Mouse (Mus musculus) thymus, adult 2 months (tissue): Measurements from ENCODE around the gene Cpne5.

Experiments
- CTCF ChIP-seq: fragments of 200-500 bp; IDR thresholded peaks from 2 replicates; pipeline ENCODE4 v1.5.1; 2012; ENCODE audit warnings: mild to moderate bottlenecking, control low read depth, low read length, moderate library complexity, borderline replicate concordance; ENCODE audit not compliant: control insufficient read depth, poor library complexity, insufficient read depth; ENCODE audit errors: extremely low read depth
- POLR2A ChIP-seq: fragments of 200-500 bp; IDR thresholded peaks from 2 replicates; pipeline ENCODE4 v1.6.1; 2012; ENCODE audit warnings: mild to moderate bottlenecking, low read length, control low read depth, moderate library complexity; ENCODE audit not compliant: control insufficient read depth, poor library complexity, insufficient read depth; ENCODE audit errors: extremely low read depth

DNA sequence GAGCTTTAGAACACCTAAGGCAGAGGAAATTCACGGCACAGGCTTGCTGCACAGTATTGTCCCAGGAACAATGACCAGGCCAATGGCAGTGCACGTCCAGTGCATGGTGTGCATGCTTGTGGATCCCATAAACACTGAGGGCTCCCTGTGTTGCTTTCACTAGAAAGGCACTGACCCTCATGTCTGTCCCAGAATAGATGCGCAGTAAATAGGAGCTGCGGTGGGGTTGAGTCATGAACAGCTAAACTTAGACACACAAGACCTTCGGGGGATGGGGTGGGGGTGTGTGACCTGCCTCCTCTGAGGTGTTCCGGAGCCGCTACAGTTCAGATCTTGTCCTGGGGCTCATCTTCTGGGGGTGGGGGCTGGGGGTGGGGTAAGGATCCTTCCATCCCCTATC, 31.9 kb downstream of the Cpne5 start:
- TF ChIP-seq POLR2A (no peak), CTCF (no peak)
